Mouse (Mus musculus) spleen, adult 2 months (tissue): ENCODE results near the gene Homer2. TPM values are rescaled to one million over a fixed set of nuclear protein-coding genes. Genes with fewer than 3 reads are reported as not detected.

Source experiments
- DNase-seq, 2 experiments: peaks; one replicate each; pipeline versions ENCODE4 v3.0.0 to v3.0.0-alpha.2; 2012 to 2021; ENCODE audit warnings: low spot score in 2 of 2, low read depth in 1 of 2
- H3K27ac ChIP-seq: fragments of 200-500 bp; 2 replicates; pipeline ENCODE4 v1.5.1; 2012; ENCODE audit warnings: low read length, inconsistent platforms; ENCODE audit not compliant: insufficient read depth
- H3K27me3 ChIP-seq: fragments of 200-500 bp; 2 replicates; pipeline ENCODE4 v1.6.1; 2012; ENCODE audit warnings: mild to moderate bottlenecking, moderate library complexity, low read length, inconsistent platforms; ENCODE audit not compliant: control insufficient read depth, insufficient read depth
- H3K36me3 ChIP-seq: fragments of 200-500 bp; 2 replicates; pipeline ENCODE4 v1.6.1; 2012; ENCODE audit warnings: mild to moderate bottlenecking, low read length, inconsistent platforms; ENCODE audit not compliant: control insufficient read depth, insufficient read depth
- H3K4me1 ChIP-seq: fragments of 200-500 bp; 2 replicates; pipeline ENCODE4 v1.6.1; 2011; ENCODE audit warnings: inconsistent platforms; ENCODE audit not compliant: control insufficient read depth, insufficient read depth, insufficient read length
- H3K4me3 ChIP-seq: fragments of 200-500 bp; 2 replicates; pipeline ENCODE4 v1.5.1; 2011; ENCODE audit warnings: mild to moderate bottlenecking, inconsistent platforms; ENCODE audit not compliant: insufficient read depth, insufficient read length; ENCODE audit errors: extremely low read depth
- CTCF ChIP-seq: fragments of 200-500 bp; IDR thresholded peaks from 2 replicates; pipeline ENCODE4 v1.5.1; 2011; ENCODE audit warnings: mild to moderate bottlenecking, inconsistent platforms; ENCODE audit not compliant: insufficient read depth, insufficient read length, insufficient replicate concordance; ENCODE audit errors: extremely low read depth
- POLR2A ChIP-seq: fragments of 200-500 bp; IDR thresholded peaks from 2 replicates; pipeline ENCODE4 v1.6.1; 2011; ENCODE audit warnings: low read depth, low read length, inconsistent platforms
- WGBS: fragments of 180-500 bp; shearing (Covaris S2); methylation state at CpG from one replicate; pipeline ENCODE4 v1.1.7; 2018; 5-methylcytosine and 5-hydroxymethylcytosine counted together
- polyA plus RNA-seq: library from polyadenylated mRNA; depleted of rRNA; stranded (reverse); fragments of >200 nt; gene quantifications from 2 replicates; pipeline ENCODE4 v1.2.3, GENCODE M21; 2012

Gene Homer2
- polyA plus RNA-seq, 1 experiment, result 0.95 TPM

GRCm38 (mm10) chr7:81663057-81663456 is 44.3 kb downstream of the Homer2 start:
- no peak for DNase-seq
- TF ChIP-seq CTCF, result no peak
- no peak for TF ChIP-seq POLR2A
- Histone ChIP-seq H3K27ac (no peak overlapping the region), H3K4me1 (0 out of 2 replicates have a peak, but pooled peaks cover 2% of the 10 kb centered on the region), H3K36me3 (no peaks in the 10 kb centered on the region), H3K4me3 (no peak overlapping the region), H3K27me3 (no peaks in the 10 kb centered on the region)
- WGBS, result 67% methylated on average over 3 of the region's 3 CpGs

- 87% methylated on average over 2 of the region's 2 CpGs for WGBS
- H3K36me3 ChIP-seq, result no peaks in the 10 kb centered on the region
- TF ChIP-seq CTCF (no peak), POLR2A (no peak)
Measured at GRCm38 (mm10) chr7:81657631-81658347, 49.5 kb downstream of the Homer2 start.

GRCm38 (mm10) chr7:81657055-81657454 is 50.3 kb downstream of the Homer2 start:
- Histone ChIP-seq H3K36me3 (no peaks in the 10 kb centered on the region), H3K4me3 (no peak overlapping the region), H3K27ac (no peak overlapping the region), H3K27me3 (no peaks in the 10 kb centered on the region), H3K4me1 (no peaks in the 10 kb centered on the region)
- WGBS, result 80% methylated on average over 3 of the region's 3 CpGs
- DNase-seq, result no peak
- TF ChIP-seq CTCF (no peak), POLR2A (no peak)

More at GRCm38 (mm10) chr7:81657631-81658347, 49.5 kb downstream of the Homer2 start:
- DNase-seq, result no peak
- Histone ChIP-seq H3K27me3 (no peaks in the 10 kb centered on the region), H3K4me3 (no peak overlapping the region), H3K27ac (no peak overlapping the region), H3K4me1 (no peaks in the 10 kb centered on the region)

- H3K4me3 ChIP-seq, result no peak overlapping the region
- H3K36me3 ChIP-seq, result no peaks in the 10 kb centered on the region
- no peaks in the 10 kb centered on the region for H3K27me3 ChIP-seq
- 77% methylated on average over 8 of the region's 8 CpGs for WGBS
- no peak overlapping the region for H3K27ac ChIP-seq
- no peaks in the 10 kb centered on the region for H3K4me1 ChIP-seq
- no peak for TF ChIP-seq CTCF
- TF ChIP-seq POLR2A, result no peak
- DNase-seq, result no peak
Measured at GRCm38 (mm10) chr7:81656635-81657034, 50.7 kb downstream of the Homer2 start.

GRCm38 (mm10) chr7:81654946-81655718 is 52.2 kb downstream of the Homer2 start:
- no peaks in the 10 kb centered on the region for H3K4me1 ChIP-seq
- no peaks in the 10 kb centered on the region for H3K36me3 ChIP-seq
- no peak overlapping the region for H3K4me3 ChIP-seq
- WGBS, result 85% methylated on average over 9 of the region's 9 CpGs
- DNase-seq, result no peak
- TF ChIP-seq CTCF (no peak), POLR2A (no peak)
- no peak overlapping the region for H3K27ac ChIP-seq
- H3K27me3 ChIP-seq, result no peaks in the 10 kb centered on the region

DNA sequence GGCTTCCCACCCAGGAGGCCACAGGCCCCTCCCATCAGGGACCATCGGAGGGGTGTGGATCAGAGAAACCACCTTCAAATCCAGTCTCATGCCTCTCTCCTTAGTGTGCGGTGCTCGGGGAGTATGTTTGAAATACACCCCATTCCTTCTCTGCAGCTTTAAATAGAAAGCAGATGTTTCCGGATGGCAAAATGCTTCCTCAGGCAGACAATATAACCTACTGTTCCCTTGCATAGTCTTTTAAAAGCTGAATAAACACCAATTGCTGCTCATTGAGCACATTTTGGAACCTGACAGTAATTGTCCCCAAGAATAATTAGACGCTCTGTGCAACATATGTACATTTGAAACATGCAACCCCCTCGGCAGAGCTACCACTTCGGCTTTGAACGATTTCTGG is 53.3 kb downstream of the Homer2 start:
- H3K4me1 ChIP-seq, result no peaks in the 10 kb centered on the region
- no peaks in the 10 kb centered on the region for H3K27me3 ChIP-seq
- no peaks in the 10 kb centered on the region for H3K36me3 ChIP-seq
- no peak overlapping the region for H3K27ac ChIP-seq
- TF ChIP-seq CTCF (no peak), POLR2A (no peak)
- H3K4me3 ChIP-seq, result no peak overlapping the region
- no peak for DNase-seq
- 52% methylated on average over 8 of the region's 8 CpGs for WGBS
